Mouse (Mus musculus) kidney, adult 2 months (tissue): ENCODE measurements around the gene Srcin1.

Experiments used
- CTCF ChIP-seq: fragments of 200-500 bp; conservative IDR thresholded peaks from 2 replicates; pipeline ENCODE4 v1.5.1; 2011; ENCODE audit warnings: low read depth, mild to moderate bottlenecking, control low read depth, low read length, moderate library complexity, mixed read lengths; ENCODE audit not compliant: insufficient read depth, insufficient read length
- POLR2A ChIP-seq: fragments of 200-500 bp; IDR thresholded peaks from one replicate; pipeline ENCODE4 v1.6.1; 2011; ENCODE audit warnings: low read depth, low read length, control low read depth

DNA sequence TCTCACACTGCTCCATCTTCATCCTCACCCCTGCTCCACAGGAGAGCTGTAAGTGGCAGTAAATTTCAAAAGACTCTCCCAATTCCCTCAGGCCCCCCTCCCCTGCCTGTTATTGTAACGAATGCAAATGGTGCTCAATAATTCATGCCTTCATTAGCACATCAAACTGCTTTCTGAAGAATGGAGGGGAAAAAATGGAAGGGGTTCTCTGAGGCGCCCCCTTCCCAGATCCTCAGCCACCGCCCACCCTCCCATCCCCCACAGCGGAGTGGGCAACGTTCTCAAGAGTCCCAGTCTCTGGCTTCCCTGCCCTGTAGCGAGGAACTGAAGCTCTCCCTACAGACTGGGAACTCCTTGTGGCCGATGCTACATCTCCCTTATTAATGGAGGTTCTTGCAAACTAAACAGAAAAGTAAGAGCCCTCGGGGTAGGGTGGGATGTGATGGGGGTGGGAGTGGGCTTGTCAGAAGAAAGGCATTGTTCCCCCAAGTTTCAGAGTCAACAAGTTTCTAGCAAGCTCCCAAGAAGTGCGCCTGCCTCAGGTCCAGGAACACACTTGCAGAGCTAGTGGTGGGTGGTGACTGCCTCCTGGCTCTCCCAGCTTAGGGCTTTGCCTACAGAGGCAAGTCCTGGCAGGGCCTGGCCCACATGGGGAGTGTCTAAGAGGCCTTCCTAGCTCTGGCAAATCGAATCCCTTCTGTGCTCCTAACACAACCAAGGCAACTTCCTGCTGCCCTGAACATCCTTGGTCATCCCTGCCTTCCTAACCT lies 3.3 kb upstream of the Srcin1 start:
- no peak for TF ChIP-seq CTCF
- TF ChIP-seq POLR2A: no peak
